Mouse (Mus musculus) G1E (cell line): ENCODE measurements around the gene Pole2.

ENCODE experiments used
- CTCF ChIP-seq: IDR thresholded peaks from 2 replicates; pipeline ENCODE4 v1.5.1; 2012; ENCODE audit warnings: low read depth, low read length, inconsistent platforms, mixed read lengths
- GATA1 ChIP-seq: IDR thresholded peaks from 2 replicates; pipeline ENCODE4 v1.6.1; 2012; ENCODE audit warnings: borderline replicate concordance, low read length, inconsistent platforms, mixed read lengths
- GATA2 ChIP-seq: IDR thresholded peaks from 2 replicates; pipeline ENCODE4 v1.6.1; 2012; ENCODE audit warnings: low read depth, low read length, inconsistent platforms, borderline replicate concordance
- TAL1 ChIP-seq: conservative IDR thresholded peaks from 2 replicates; pipeline ENCODE4 v1.6.1; 2012; ENCODE audit warnings: low read depth, low read length, inconsistent platforms, mixed read lengths

DNA sequence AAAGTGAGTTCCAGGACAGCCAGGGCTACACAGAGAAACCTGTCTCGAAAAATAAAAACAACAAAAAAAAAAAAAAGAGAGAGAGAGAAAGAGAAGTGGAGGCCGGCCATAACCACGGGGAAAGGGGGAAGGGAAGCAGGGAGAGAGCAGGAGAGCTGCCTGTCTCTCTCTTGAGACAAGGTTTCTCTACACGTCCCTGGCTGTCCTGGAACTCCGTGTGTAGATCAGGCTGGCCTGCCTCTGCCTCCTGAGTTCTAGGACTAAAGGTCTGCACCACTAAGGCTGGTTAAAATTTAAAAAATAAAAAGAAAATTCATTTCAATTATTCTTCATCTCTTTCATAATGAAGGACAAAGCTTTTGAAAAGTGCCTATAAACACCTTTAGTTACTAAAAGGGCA, 36.6 kb downstream of the Pole2 start:
- no peak for TF ChIP-seq CTCF
- no peak for TF ChIP-seq TAL1
- no peak for TF ChIP-seq GATA2
- no peak for TF ChIP-seq GATA1
